Mouse (Mus musculus) forebrain, embryonic 12.5 days (tissue): ENCODE measurements around the gene Ccr3. TPM values are rescaled to one million over a fixed set of nuclear protein-coding genes. Genes with fewer than 3 reads are reported as not detected.

Experiments
- ATAC-seq: fragments of 200-750 bp; cut with Nextera tagmentation; 2 replicates; pipeline ENCODE4 v1.8.0; 2017; ENCODE audit warnings: moderate TSS enrichment; ENCODE audit not compliant: low FRiP score
- H3K27ac ChIP-seq: fragments of 300-500 bp; sonication (generic); 2 replicates; pipeline ENCODE4 v1.5.1; 2016; ENCODE audit warnings: mild to moderate bottlenecking
- H3K27me3 ChIP-seq: fragments of 300-500 bp; sonication (generic); 2 replicates; pipeline ENCODE4 v1.6.1; 2016; ENCODE audit warnings: mild to moderate bottlenecking
- H3K36me3 ChIP-seq: fragments of 300-500 bp; sonication (generic); replicated peaks from 2 replicates; pipeline ENCODE4 v1.6.1; 2016; ENCODE audit warnings: mild to moderate bottlenecking
- H3K4me1 ChIP-seq: fragments of 300-500 bp; sonication (generic); 2 replicates; pipeline ENCODE4 v1.6.1; 2016
- H3K4me2 ChIP-seq: fragments of 300-500 bp; sonication (generic); 2 replicates; pipeline ENCODE4 v1.6.1; 2016; ENCODE audit warnings: mild to moderate bottlenecking, moderate library complexity
- H3K4me3 ChIP-seq: fragments of 300-500 bp; sonication (generic); replicated peaks from 2 replicates; pipeline ENCODE4 v1.5.1; 2016; ENCODE audit warnings: mild to moderate bottlenecking
- H3K9ac ChIP-seq: fragments of 300-500 bp; sonication (generic); 2 replicates; pipeline ENCODE4 v1.6.1; 2016; ENCODE audit warnings: mild to moderate bottlenecking
- H3K9me3 ChIP-seq: fragments of 300-500 bp; sonication (generic); 2 replicates; pipeline ENCODE4 v1.6.1; 2016
- WGBS: fragments of 180-500 bp; shearing (Covaris S2); methylation state at CpG from one replicate; pipeline ENCODE4 v1.1.7; 2016; 5-methylcytosine and 5-hydroxymethylcytosine counted together
- polyA plus RNA-seq: library from polyadenylated mRNA; unstranded; fragments of >200 nt; fragmentation: Nextera tagmentation; extraction: Ambion mirVana; gene quantifications from 2 replicates; pipeline ENCODE4 v1.2.1, GENCODE M21; 2016

Ccr3 gene
- polyA plus RNA-seq, 1 experiment from 2014 or later, result not detected

DNA sequence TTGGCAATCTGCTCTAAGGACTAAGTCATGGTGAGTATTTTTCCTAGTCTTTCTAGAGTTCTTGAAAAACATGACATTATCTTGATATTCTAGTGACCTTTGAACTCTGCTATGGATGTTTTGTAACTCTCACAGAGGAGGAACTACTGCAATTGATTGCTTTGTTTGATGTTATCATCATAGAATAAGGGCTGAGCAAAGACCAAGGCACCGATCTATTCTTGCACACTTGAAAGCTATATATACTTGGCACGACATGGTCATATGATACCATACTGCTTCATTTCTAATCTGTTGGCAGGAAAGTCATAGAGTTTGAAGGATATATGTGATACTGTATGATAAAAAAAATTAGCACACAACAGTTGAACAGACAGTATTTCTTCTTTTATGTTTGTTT, 22.0 kb upstream of the Ccr3 start:
- H3K4me3 ChIP-seq, result no peak overlapping the region
- H3K9me3 ChIP-seq, result no peaks in the 10 kb centered on the region
- no peak overlapping the region for H3K9ac ChIP-seq
- no peaks in the 10 kb centered on the region for H3K27me3 ChIP-seq
- H3K36me3 ChIP-seq, result no peaks in the 10 kb centered on the region
- no peak overlapping the region for H3K27ac ChIP-seq
- no peaks in the 10 kb centered on the region for H3K4me1 ChIP-seq
- 92% methylated on average over 2 of the region's 2 CpGs for WGBS
- no peak overlapping the region for H3K4me2 ChIP-seq
- no peak for ATAC-seq

- no peaks in the 10 kb centered on the region for H3K36me3 ChIP-seq
- no peaks in the 10 kb centered on the region for H3K9me3 ChIP-seq
- no peak overlapping the region for H3K27ac ChIP-seq
- no peak overlapping the region for H3K9ac ChIP-seq
- no peaks in the 10 kb centered on the region for H3K4me1 ChIP-seq
- no peaks in the 10 kb centered on the region for H3K27me3 ChIP-seq
- ATAC-seq, result no peak
- H3K4me2 ChIP-seq, result no peak overlapping the region
- 76% methylated on average over 2 of the region's 2 CpGs for WGBS
- H3K4me3 ChIP-seq, result no peak overlapping the region
These were observed 9.1 kb upstream of the Ccr3 start for GRCm38 (mm10) chr9:124012691-124013090.

DNA sequence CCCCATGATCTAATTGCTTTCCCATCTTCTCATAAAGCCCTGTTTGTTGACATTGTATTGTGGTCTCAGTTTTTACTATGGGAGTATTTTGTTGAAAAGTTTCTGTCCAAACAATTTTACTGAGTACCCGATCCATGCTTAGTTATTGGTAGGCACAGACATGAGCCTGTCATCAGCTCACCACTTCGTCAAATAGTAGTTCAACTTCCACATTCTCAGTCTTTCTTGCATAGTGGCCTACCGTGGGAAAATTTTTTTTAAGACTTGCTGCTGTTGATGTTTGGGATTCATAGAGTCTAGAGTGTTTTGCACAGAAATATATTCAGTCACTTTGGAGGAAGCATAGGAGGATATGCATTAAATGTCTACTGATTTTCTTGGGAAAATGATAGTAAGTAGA, 8.5 kb upstream of the Ccr3 start:
- no peak overlapping the region for H3K27ac ChIP-seq
- 90% methylated on average over 3 of the region's 3 CpGs for WGBS

GRCm38 (mm10) chr9:124014985-124015652, 6.7 kb upstream of the Ccr3 start:
- Histone ChIP-seq H3K4me3 (no peak overlapping the region), H3K9ac (no peak overlapping the region), H3K4me2 (no peak overlapping the region), H3K9me3 (no peaks in the 10 kb centered on the region), H3K4me1 (no peaks in the 10 kb centered on the region), H3K27me3 (no peaks in the 10 kb centered on the region), H3K27ac (no peak overlapping the region), H3K36me3 (no peaks in the 10 kb centered on the region)
- ATAC-seq, result no peak
- 79% methylated on average over 2 of the region's 2 CpGs for WGBS

More for the DNA sequence above, 8.5 kb upstream of the Ccr3 start:
- H3K27me3 ChIP-seq, result no peaks in the 10 kb centered on the region
- no peak overlapping the region for H3K4me3 ChIP-seq
- no peaks in the 10 kb centered on the region for H3K9me3 ChIP-seq
- no peak overlapping the region for H3K9ac ChIP-seq
- no peaks in the 10 kb centered on the region for H3K4me1 ChIP-seq
- ATAC-seq, result no peak
- H3K4me2 ChIP-seq, result no peak overlapping the region
- no peaks in the 10 kb centered on the region for H3K36me3 ChIP-seq

- Histone ChIP-seq H3K27me3 (no peaks in the 10 kb centered on the region), H3K4me3 (no peak overlapping the region), H3K9ac (no peak overlapping the region), H3K9me3 (no peaks in the 10 kb centered on the region), H3K4me2 (no peak overlapping the region), H3K4me1 (no peaks in the 10 kb centered on the region), H3K36me3 (no peaks in the 10 kb centered on the region), H3K27ac (no peak overlapping the region)
- 71% methylated on average over 2 of the region's 2 CpGs for WGBS
- no peak for ATAC-seq
These were observed 5.7 kb upstream of the Ccr3 start for GRCm38 (mm10) chr9:124016048-124016447.

DNA sequence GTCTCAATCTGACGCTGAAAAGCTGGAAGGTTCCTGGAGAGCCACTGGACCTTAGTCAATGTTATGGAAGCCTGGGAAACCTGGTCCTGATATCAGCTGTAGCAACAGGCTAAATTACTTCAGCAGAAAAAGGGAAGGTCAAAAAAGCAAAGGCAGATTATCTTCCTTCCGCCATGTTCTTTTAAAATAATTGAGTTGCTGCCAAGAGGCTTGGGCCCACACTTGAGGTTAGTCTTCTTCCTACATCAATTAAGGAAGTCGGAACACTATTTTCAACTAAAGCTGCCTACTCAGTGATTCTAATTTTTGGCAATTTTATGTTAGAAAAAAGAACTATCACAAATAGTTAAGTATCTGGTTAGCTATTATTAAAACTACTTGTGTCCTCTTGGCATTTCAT, 1.9 kb upstream of the Ccr3 start:
- 93% methylated on average over 3 of the region's 3 CpGs for WGBS
- no peaks in the 10 kb centered on the region for H3K9me3 ChIP-seq
- ATAC-seq, result no peak

GRCm38 (mm10) chr9:124033345-124033744, 11.6 kb downstream of the Ccr3 start:
- Histone ChIP-seq H3K4me3 (no peak overlapping the region), H3K9me3 (no peaks in the 10 kb centered on the region), H3K27ac (no peak overlapping the region), H3K9ac (no peak overlapping the region), H3K4me2 (no peak overlapping the region), H3K27me3 (no peaks in the 10 kb centered on the region), H3K4me1 (no peaks in the 10 kb centered on the region), H3K36me3 (no peaks in the 10 kb centered on the region)
- no peak for ATAC-seq
- WGBS, result 36% methylated on average over 1 of the region's 1 CpGs

More for the DNA sequence above, 1.9 kb upstream of the Ccr3 start:
- Histone ChIP-seq H3K4me3 (no peak overlapping the region), H3K9ac (no peak overlapping the region), H3K27ac (no peak overlapping the region), H3K4me2 (no peak overlapping the region), H3K36me3 (no peaks in the 10 kb centered on the region), H3K27me3 (no peaks in the 10 kb centered on the region), H3K4me1 (no peaks in the 10 kb centered on the region)

DNA sequence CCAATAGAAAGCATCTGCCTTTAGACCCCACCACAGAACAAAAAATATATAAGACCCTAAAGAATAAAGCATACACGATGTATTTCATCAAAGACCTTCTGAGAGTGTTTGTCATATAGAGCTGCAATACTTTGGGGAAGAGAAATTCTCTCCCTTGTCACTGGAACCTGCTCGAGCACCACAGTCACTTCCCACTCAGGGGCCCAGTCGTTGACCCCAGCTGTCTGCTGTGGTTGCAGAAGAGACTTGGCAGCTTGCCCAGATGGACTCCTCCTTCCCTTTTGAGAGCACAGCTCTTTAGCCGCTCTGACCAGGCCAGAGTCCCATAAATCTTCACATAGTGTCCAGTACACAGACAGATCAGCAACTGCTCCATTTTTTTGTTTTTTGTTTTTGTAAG, 15.9 kb downstream of the Ccr3 start:
- Histone ChIP-seq H3K4me3 (no peak overlapping the region), H3K4me1 (no peaks in the 10 kb centered on the region), H3K27ac (no peak overlapping the region), H3K9ac (no peak overlapping the region), H3K4me2 (no peak overlapping the region), H3K9me3 (no peaks in the 10 kb centered on the region), H3K36me3 (no peaks in the 10 kb centered on the region), H3K27me3 (no peaks in the 10 kb centered on the region)
- ATAC-seq, result no peak
- 57% methylated on average over 4 of the region's 4 CpGs for WGBS

GRCm38 (mm10) chr9:124038158-124038582, 16.4 kb downstream of the Ccr3 start:
- no peak overlapping the region for H3K9ac ChIP-seq
- no peak overlapping the region for H3K4me3 ChIP-seq
- ATAC-seq, result no peak
- H3K27ac ChIP-seq, result no peak overlapping the region
- no peaks in the 10 kb centered on the region for H3K27me3 ChIP-seq
- no peaks in the 10 kb centered on the region for H3K36me3 ChIP-seq
- H3K4me1 ChIP-seq, result no peaks in the 10 kb centered on the region
- H3K9me3 ChIP-seq, result no peaks in the 10 kb centered on the region
- H3K4me2 ChIP-seq, result no peak overlapping the region
- 86% methylated on average over 2 of the region's 2 CpGs for WGBS

- no peaks in the 10 kb centered on the region for H3K36me3 ChIP-seq
- WGBS, result 89% methylated on average over 5 of the region's 5 CpGs
- H3K9me3 ChIP-seq, result no peaks in the 10 kb centered on the region
- H3K4me1 ChIP-seq, result no peaks in the 10 kb centered on the region
- no peak overlapping the region for H3K4me2 ChIP-seq
- H3K9ac ChIP-seq, result no peak overlapping the region
- no peak for ATAC-seq
- no peak overlapping the region for H3K27ac ChIP-seq
- no peaks in the 10 kb centered on the region for H3K27me3 ChIP-seq
- no peak overlapping the region for H3K4me3 ChIP-seq
These were observed 17.2 kb downstream of the Ccr3 start for GRCm38 (mm10) chr9:124038949-124039348.

DNA sequence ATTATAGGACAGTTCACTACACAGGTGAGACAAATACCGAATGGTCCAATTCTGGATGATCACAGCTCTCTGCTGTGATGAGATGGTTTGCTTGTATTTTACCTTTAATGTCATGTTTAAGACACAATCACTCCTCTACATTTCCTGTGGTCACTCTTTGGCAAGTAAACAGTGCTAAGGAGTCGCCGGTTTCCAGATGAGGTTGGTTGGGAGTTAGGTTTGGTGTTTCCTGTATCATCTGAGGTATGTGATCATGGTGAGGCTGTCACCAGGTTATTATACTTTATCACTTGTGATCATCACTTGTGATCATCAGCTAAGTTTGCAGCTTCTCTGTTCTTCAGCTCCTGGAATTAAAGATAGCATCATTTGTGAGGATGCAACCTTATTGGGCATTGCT, 19.2 kb downstream of the Ccr3 start:
- no peak for ATAC-seq
- Histone ChIP-seq H3K9ac (no peak overlapping the region), H3K27me3 (no peaks in the 10 kb centered on the region), H3K4me2 (no peak overlapping the region), H3K4me1 (no peaks in the 10 kb centered on the region), H3K4me3 (no peak overlapping the region), H3K36me3 (no peaks in the 10 kb centered on the region), H3K27ac (no peak overlapping the region), H3K9me3 (no peaks in the 10 kb centered on the region)
- 86% methylated on average over 3 of the region's 3 CpGs for WGBS

- H3K4me2 ChIP-seq, result no peak overlapping the region
- no peaks in the 10 kb centered on the region for H3K4me1 ChIP-seq
- no peak for ATAC-seq
- H3K4me3 ChIP-seq, result no peak overlapping the region
- 61% methylated on average over 2 of the region's 2 CpGs for WGBS
- no peak overlapping the region for H3K9ac ChIP-seq
- no peaks in the 10 kb centered on the region for H3K27me3 ChIP-seq
- H3K36me3 ChIP-seq, result no peaks in the 10 kb centered on the region
- no peaks in the 10 kb centered on the region for H3K9me3 ChIP-seq
- H3K27ac ChIP-seq, result no peak overlapping the region
These were observed 31.8 kb downstream of the Ccr3 start for GRCm38 (mm10) chr9:124053532-124053931.

DNA sequence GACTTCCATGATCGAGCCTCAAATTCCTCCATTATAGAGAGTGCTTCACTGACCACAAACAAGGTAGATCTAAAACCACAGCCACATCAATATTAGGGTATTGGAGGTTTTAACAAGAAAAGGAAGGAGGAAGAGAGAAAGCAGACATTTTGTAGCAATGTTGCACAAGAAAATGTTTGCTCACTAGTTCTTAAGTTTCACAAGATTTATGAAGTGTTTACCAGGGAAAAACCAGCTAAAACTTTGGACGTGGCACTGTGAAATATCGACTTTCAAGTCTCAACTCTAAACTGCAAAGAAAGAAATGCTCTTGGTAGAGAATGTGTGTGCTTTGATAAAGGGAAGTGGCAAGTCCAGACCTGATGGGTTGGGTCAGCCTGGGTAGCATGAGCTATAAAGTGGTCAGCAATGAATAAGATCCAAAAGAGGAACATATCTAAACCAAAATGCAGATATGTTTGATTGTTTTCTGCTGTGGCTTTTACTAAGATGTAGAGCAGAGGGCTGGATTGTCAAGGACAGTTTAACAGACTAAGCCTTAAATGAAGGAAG, 34.5 kb downstream of the Ccr3 start:
- WGBS, result 86% methylated on average over 3 of the region's 3 CpGs
- no peak overlapping the region for H3K27ac ChIP-seq
- no peak for ATAC-seq
- H3K9ac ChIP-seq, result no peak overlapping the region
- no peaks in the 10 kb centered on the region for H3K36me3 ChIP-seq
- H3K4me3 ChIP-seq, result no peak overlapping the region
- H3K9me3 ChIP-seq, result no peaks in the 10 kb centered on the region
- no peak overlapping the region for H3K4me2 ChIP-seq
- no peaks in the 10 kb centered on the region for H3K27me3 ChIP-seq
- no peaks in the 10 kb centered on the region for H3K4me1 ChIP-seq
